Mouse (Mus musculus): ENCODE data around the gene Fip1l1.

- TF ChIP-seq POLR2A (IDR thresholded peaks at IDR 0.05; ENCODE audit: extremely low read depth, insufficient read depth, low read length), result no peak
- no peak for TF ChIP-seq CTCF (IDR thresholded peaks at IDR 0.05; ENCODE audit: extremely low read depth, insufficient read depth, low read length)
Observed at GRCm38 (mm10) chr5:74589133-74589532, 53.9 kb downstream of the Fip1l1 start.
